Mouse (Mus musculus): Measurements from ENCODE around the gene Daam2. TPM values are rescaled to one million over a fixed set of nuclear protein-coding genes. Genes with fewer than 3 reads are reported as not detected.

Daam2 gene
- polyA plus RNA-seq, 1 experiment from 2014 or later, result 4.7 TPM

- H3K36me3 ChIP-seq (ENCODE audit: insufficient read depth, low read length), result 0 out of 2 replicates have a peak, but pooled peaks cover under 1% of the 10 kb centered on the region
- H3K27me3 ChIP-seq (ENCODE audit: insufficient read depth, low read length), result no peaks in the 10 kb centered on the region
- no peak overlapping the region for H3K27ac ChIP-seq
- DNase-seq (ENCODE audit: low spot score), result no peak
- WGBS, result 54% methylated on average over 5 of the region's 5 CpGs
- TF ChIP-seq CTCF (IDR thresholded peaks at IDR 0.05; ENCODE audit: low read depth), result no peak
- no peaks in the 10 kb centered on the region for H3K4me1 ChIP-seq (replicated peaks; ENCODE audit: insufficient read depth, low read length)
- H3K4me2 ChIP-seq (ENCODE audit: low read length), result no peak overlapping the region
- H3K9ac ChIP-seq (ENCODE audit: low read depth, low read length), result no peak overlapping the region
- ATAC-seq (replicated peaks; ENCODE audit: low FRiP score, low read depth), result no peak
- H3K9me3 ChIP-seq (replicated peaks; ENCODE audit: low read length), result no peaks in the 10 kb centered on the region
- no peak overlapping the region for H3K4me3 ChIP-seq (replicated peaks; ENCODE audit: low read depth, low read length)
Observed at GRCm38 (mm10) chr17:49489098-49489497, 75.0 kb downstream of the Daam2 start.

DNA sequence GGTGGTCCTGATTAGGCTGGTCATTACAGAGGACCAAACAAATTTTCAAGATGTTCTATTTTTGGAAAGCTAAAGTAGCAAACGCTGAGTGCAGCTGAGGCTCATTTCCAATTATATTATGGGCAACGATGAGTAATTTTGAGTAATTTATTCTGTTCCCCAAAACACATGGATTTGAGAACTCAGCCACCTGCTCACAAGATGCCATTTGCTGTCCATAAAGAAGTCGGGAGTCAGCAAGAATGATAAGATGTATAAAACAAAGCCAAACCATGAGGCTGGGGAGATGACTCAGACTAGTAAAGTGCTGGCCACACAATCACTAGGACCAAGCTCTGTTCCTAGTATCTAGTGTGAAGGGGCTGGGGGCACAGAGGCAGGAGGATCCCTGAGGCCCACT is 79.7 kb downstream of the Daam2 start:
- no peaks in the 10 kb centered on the region for H3K27me3 ChIP-seq (ENCODE audit: insufficient read depth, low read length)

DNA sequence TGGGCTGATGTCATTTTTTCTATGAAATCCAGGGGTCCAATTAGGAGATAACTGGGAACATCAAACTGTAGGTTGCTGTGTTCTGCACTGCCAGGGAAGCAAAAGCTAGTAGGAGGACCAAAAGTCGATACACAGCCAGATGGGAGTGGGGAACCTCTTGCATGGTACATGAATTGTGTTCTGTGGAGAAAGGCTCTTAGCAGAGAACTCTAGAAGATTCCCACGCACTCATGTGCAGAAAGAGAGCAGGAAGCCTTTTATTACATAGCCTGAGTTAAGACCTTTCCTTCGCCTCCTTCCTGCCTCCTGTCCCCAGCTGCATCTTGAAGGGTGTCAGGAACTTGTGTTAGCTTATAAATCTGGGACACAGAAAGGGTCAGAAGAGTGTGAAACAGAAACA is 82.3 kb downstream of the Daam2 start:
- no peak overlapping the region for H3K9ac ChIP-seq (ENCODE audit: low read depth, low read length)
- H3K27me3 ChIP-seq (ENCODE audit: insufficient read depth, low read length), result no peaks in the 10 kb centered on the region
- 36% methylated on average over 3 of the region's 3 CpGs for WGBS
- H3K9me3 ChIP-seq (replicated peaks; ENCODE audit: low read length), result no peaks in the 10 kb centered on the region
- peak overlapping the region; percentile 31; the same call in 1 of the 2 replicates for H3K27ac ChIP-seq
- no peaks in the 10 kb centered on the region for H3K36me3 ChIP-seq (ENCODE audit: insufficient read depth, low read length)
- DNase-seq (ENCODE audit: low spot score) (peak; percentile 90), ATAC-seq (replicated peaks; ENCODE audit: low FRiP score, low read depth) (no peak)
- peaks cover 6% of the 10 kb centered on the region; the same call in 1 of the 2 replicates for H3K4me1 ChIP-seq (replicated peaks; ENCODE audit: insufficient read depth, low read length)
- no peak overlapping the region for H3K4me2 ChIP-seq (ENCODE audit: low read length)
- TF ChIP-seq CTCF (IDR thresholded peaks at IDR 0.05; ENCODE audit: low read depth), result no peak
- H3K4me3 ChIP-seq (replicated peaks; ENCODE audit: low read depth, low read length), result no peak overlapping the region

More for the DNA sequence above, 79.7 kb downstream of the Daam2 start:
- no peak for ATAC-seq (replicated peaks; ENCODE audit: low FRiP score, low read depth)
- DNase-seq (ENCODE audit: low spot score), result no peak
- 80% methylated on average over 3 of the region's 3 CpGs for WGBS
- H3K4me3 ChIP-seq (replicated peaks; ENCODE audit: low read depth, low read length), result no peak overlapping the region
- no peak for TF ChIP-seq CTCF (IDR thresholded peaks at IDR 0.05; ENCODE audit: low read depth)
- no peak overlapping the region for H3K27ac ChIP-seq
- no peak overlapping the region for H3K9ac ChIP-seq (ENCODE audit: low read depth, low read length)
- no peaks in the 10 kb centered on the region for H3K36me3 ChIP-seq (ENCODE audit: insufficient read depth, low read length)
- H3K4me2 ChIP-seq (ENCODE audit: low read length), result no peak overlapping the region
- H3K9me3 ChIP-seq (replicated peaks; ENCODE audit: low read length), result no peaks in the 10 kb centered on the region
- H3K4me1 ChIP-seq (replicated peaks; ENCODE audit: insufficient read depth, low read length), result peaks cover 6% of the 10 kb centered on the region; the same call in 1 of the 2 replicates

DNA sequence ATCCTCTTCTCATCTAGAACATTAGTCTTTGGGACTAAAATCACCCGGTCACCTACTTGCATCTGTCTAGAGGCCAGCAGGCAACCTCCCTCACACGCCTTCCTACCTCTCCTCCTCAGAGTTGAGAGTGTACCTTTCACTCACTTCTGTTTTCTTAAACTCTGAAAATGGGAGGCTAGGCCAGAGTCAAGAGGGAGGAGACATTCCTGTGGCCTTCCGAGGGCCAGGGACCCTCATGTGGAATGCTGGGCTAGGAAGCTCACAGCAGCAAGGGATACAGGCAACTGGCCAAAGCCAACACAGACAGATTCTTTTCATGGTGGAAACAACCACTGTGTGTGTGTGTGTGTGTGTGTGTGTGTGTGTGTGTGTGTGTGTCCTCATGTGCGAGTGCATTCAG is 86.8 kb downstream of the Daam2 start:
- no peaks in the 10 kb centered on the region for H3K9me3 ChIP-seq (replicated peaks; ENCODE audit: low read length)
- no peak for TF ChIP-seq CTCF (IDR thresholded peaks at IDR 0.05; ENCODE audit: low read depth)
- peak; percentile 71 for ATAC-seq (replicated peaks; ENCODE audit: low FRiP score, low read depth)
- H3K9ac ChIP-seq (ENCODE audit: low read depth, low read length), result no peak overlapping the region
- DNase-seq (ENCODE audit: low spot score), result peak; percentile 91
- H3K4me3 ChIP-seq (replicated peaks; ENCODE audit: low read depth, low read length), result no peak overlapping the region
- peak overlapping the region; percentile 36; the same call in 1 of the 2 replicates for H3K27ac ChIP-seq
- WGBS, result 48% methylated on average over 4 of the region's 4 CpGs
- no peaks in the 10 kb centered on the region for H3K4me1 ChIP-seq (replicated peaks; ENCODE audit: insufficient read depth, low read length)
- no peaks in the 10 kb centered on the region for H3K27me3 ChIP-seq (ENCODE audit: insufficient read depth, low read length)
- H3K36me3 ChIP-seq (ENCODE audit: insufficient read depth, low read length), result no peaks in the 10 kb centered on the region
- no peak overlapping the region for H3K4me2 ChIP-seq (ENCODE audit: low read length)

DNA sequence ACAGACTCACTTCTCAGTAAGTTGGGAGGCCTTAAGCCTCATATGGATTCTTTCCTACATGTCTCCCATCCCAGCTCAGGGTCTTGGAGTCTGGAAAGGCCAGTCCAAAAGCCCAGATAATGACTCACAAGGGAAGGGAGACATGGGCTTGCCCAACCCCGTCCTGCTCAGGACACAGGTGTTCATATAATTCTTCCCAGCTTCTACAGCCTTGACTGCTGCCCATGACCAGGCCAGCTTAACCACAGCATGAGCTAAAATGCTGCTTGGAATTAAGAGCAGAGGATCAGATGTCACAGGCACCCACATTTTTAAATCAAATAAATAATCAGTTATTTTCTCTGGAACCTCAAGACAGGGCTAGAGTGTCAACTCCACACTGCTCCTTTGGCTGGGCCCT is 89.0 kb downstream of the Daam2 start:
- Histone ChIP-seq H3K9ac (ENCODE audit: low read depth, low read length) (no peak overlapping the region), H3K36me3 (ENCODE audit: insufficient read depth, low read length) (no peaks in the 10 kb centered on the region), H3K4me3 (replicated peaks; ENCODE audit: low read depth, low read length) (no peak overlapping the region), H3K4me1 (replicated peaks; ENCODE audit: insufficient read depth, low read length) (no peaks in the 10 kb centered on the region), H3K4me2 (ENCODE audit: low read length) (no peak overlapping the region), H3K27me3 (ENCODE audit: insufficient read depth, low read length) (no peaks in the 10 kb centered on the region), H3K27ac (no peak overlapping the region), H3K9me3 (replicated peaks; ENCODE audit: low read length) (no peaks in the 10 kb centered on the region)
- no peak for TF ChIP-seq CTCF (IDR thresholded peaks at IDR 0.05; ENCODE audit: low read depth)
- ATAC-seq (replicated peaks; ENCODE audit: low FRiP score, low read depth), result no peak
- WGBS, result 67% methylated on average over 1 of the region's 1 CpGs
- DNase-seq (ENCODE audit: low spot score), result no peak

DNA sequence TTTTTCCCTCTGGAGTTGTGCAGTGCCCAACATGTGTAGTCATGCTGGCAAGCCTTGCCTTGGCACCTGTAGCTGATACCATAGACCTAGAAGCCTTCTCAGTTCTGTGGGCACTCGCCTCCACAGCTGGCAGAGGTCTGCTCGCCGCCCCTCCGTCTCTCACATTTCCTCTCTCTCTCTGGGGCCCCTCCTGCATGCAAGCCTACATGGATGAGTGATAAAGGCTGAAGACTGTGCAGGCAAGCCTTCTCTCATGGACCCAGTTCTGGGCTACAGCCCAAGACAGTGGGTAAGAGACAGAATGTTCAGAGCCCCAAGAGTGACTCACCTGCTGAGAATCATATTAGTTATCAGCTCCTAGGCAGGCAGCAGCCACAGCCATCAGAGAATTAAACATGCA is 90.1 kb downstream of the Daam2 start:
- Histone ChIP-seq H3K9me3 (replicated peaks; ENCODE audit: low read length) (no peaks in the 10 kb centered on the region), H3K27me3 (ENCODE audit: insufficient read depth, low read length) (no peaks in the 10 kb centered on the region), H3K4me3 (replicated peaks; ENCODE audit: low read depth, low read length) (no peak overlapping the region), H3K4me2 (ENCODE audit: low read length) (no peak overlapping the region), H3K4me1 (replicated peaks; ENCODE audit: insufficient read depth, low read length) (no peaks in the 10 kb centered on the region), H3K36me3 (ENCODE audit: insufficient read depth, low read length) (no peaks in the 10 kb centered on the region), H3K9ac (ENCODE audit: low read depth, low read length) (no peak overlapping the region), H3K27ac (no peak overlapping the region)
- no peak for ATAC-seq (replicated peaks; ENCODE audit: low FRiP score, low read depth)
- DNase-seq (ENCODE audit: low spot score), result no peak
- TF ChIP-seq CTCF (IDR thresholded peaks at IDR 0.05; ENCODE audit: low read depth), result no peak
- 64% methylated on average over 4 of the region's 4 CpGs for WGBS

DNA sequence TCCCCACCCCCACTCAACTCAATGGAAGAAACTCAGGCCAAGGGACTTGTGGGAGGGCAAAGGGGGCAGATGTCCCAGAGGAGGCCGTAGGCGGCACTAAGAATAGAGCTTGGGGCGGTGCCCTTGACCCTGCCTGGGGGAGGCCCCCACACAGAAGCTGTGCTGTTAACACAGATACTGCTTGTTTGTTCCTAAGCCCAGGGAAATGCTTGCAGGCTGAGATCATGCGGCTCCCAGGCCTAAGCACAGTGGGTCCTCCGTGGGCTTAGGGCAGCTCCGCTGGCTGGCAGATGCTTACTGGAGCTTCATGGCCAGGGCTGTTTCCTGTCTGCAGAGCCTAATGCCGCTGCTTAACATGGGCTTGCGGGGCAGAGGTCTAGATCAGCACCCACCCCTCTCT is 91.5 kb downstream of the Daam2 start:
- no peaks in the 10 kb centered on the region for H3K9me3 ChIP-seq (replicated peaks; ENCODE audit: low read length)
- peak; percentile 29 for DNase-seq (ENCODE audit: low spot score)
- ATAC-seq (replicated peaks; ENCODE audit: low FRiP score, low read depth), result peak; percentile 31

More for the DNA sequence above, 91.5 kb downstream of the Daam2 start:
- H3K27me3 ChIP-seq (ENCODE audit: insufficient read depth, low read length), result no peaks in the 10 kb centered on the region
- H3K27ac ChIP-seq, result no peak overlapping the region
- TF ChIP-seq CTCF (IDR thresholded peaks at IDR 0.05; ENCODE audit: low read depth), result no peak
- H3K36me3 ChIP-seq (ENCODE audit: insufficient read depth, low read length), result no peaks in the 10 kb centered on the region
- H3K4me1 ChIP-seq (replicated peaks; ENCODE audit: insufficient read depth, low read length), result no peaks in the 10 kb centered on the region
- no peak overlapping the region for H3K4me3 ChIP-seq (replicated peaks; ENCODE audit: low read depth, low read length)
- no peak overlapping the region for H3K9ac ChIP-seq (ENCODE audit: low read depth, low read length)
- 48% methylated on average over 8 of the region's 8 CpGs for WGBS
- H3K4me2 ChIP-seq (ENCODE audit: low read length), result no peak overlapping the region
